Mouse (Mus musculus) lung, postnatal 36 days (tissue): ENCODE measurements at regions not wholly inside any gene's neighbourhood (a gene's known extent, or its start where the extent isn't known, plus 50 kb on each side); places are given as distances from the start of the nearest gene placed in this dataset.
A peak's percentile ranks its signal among the peaks of the same experiment; 100 is the strongest.

Experiments
- DNase-seq: peaks from one replicate; pipeline ENCODE4 v3.0.0; 2022; ENCODE audit warnings: mixed read lengths

GRCm38 (mm10) chr16:22327386-22327785 is 61.6 kb upstream of the Tra2b start:
- no peak for DNase-seq

- peak; percentile 2 for DNase-seq
These were observed 59.4 kb upstream of the Tra2b start for GRCm38 (mm10) chr16:22325161-22325560.

- no peak for DNase-seq
These were observed 50.5 kb upstream of the Tra2b start for GRCm38 (mm10) chr16:22316251-22316711.
